Mouse (Mus musculus): ENCODE data around the gene Atm.

DNA sequence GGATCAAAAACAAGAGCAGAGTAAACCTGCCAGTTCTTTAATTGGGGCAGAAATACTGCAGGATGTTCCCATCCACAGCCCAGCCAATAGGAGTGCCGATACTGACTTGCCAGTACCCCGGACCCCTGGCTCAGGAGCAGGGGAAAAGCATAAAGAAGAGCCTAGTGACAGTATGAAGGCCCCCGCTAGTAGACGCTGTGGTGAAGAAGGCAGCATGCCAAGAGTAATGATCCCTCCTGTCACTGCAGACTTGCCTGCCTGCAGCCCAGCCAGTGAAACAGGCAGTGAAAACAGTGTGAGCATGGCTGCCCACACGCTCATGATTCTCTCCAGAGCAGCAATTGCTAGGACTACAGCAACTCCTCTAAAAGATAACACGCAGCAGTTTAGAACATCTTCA lies 34.1 kb upstream of the Atm start:
- TF ChIP-seq CTCF (IDR thresholded peaks at IDR 0.05) (no peak), EP300 (IDR thresholded peaks at IDR 0.05) (no peak)
